Mouse (Mus musculus): Measurements from ENCODE around the gene Dao. TPM values are rescaled to one million over a fixed set of nuclear protein-coding genes. Genes with fewer than 3 reads are reported as not detected.

Gene Dao
- polyA plus RNA-seq, 1 experiment from 2014 or later: not detected

- no peak overlapping the region for H3K27ac ChIP-seq
- H3K27me3 ChIP-seq: no peaks in the 10 kb centered on the region
- no peak for ATAC-seq (ENCODE audit: low FRiP score)
- H3K4me3 ChIP-seq: no peak overlapping the region
- H3K9me3 ChIP-seq (replicated peaks): no peaks in the 10 kb centered on the region
- H3K9ac ChIP-seq: no peak overlapping the region
- 60% methylated on average over 4 of the region's 4 CpGs for WGBS
- H3K4me2 ChIP-seq (replicated peaks): no peak overlapping the region
- peaks cover 19% of the 10 kb centered on the region for H3K36me3 ChIP-seq
- peaks cover 2% of the 10 kb centered on the region; the same call in 1 of the 2 replicates for H3K4me1 ChIP-seq
Measured at GRCm38 (mm10) chr5:114063958-114064357, 60.5 kb downstream of the Dao start.

GRCm38 (mm10) chr5:114065161-114065560 lies 61.7 kb downstream of the Dao start, which contains the start of gene Usp30:
Gene Usp30 (plus strand): TSS chr5:114065461.
- H3K9me3 ChIP-seq (replicated peaks): no peaks in the 10 kb centered on the region
- peaks cover 2% of the 10 kb centered on the region; the same call in 1 of the 2 replicates for H3K4me1 ChIP-seq
- H3K36me3 ChIP-seq: peaks cover 12% of the 10 kb centered on the region
- H3K4me3 ChIP-seq: no peak within 1 kb of the TSS
- ATAC-seq (ENCODE audit: low FRiP score): no peak
- H3K27me3 ChIP-seq: no peaks in the 10 kb centered on the region
- H3K27ac ChIP-seq: no peak within 1 kb of the TSS
- H3K9ac ChIP-seq: no peak within 1 kb of the TSS
- H3K4me2 ChIP-seq (replicated peaks): no peak within 1 kb of the TSS
- WGBS: 93% methylated on average over 6 of the region's 6 CpGs

- Histone ChIP-seq H3K4me3 (no peak overlapping the region), H3K9me3 (replicated peaks) (no peaks in the 10 kb centered on the region), H3K27me3 (no peaks in the 10 kb centered on the region), H3K4me1 (peaks cover 2% of the 10 kb centered on the region; the same call in 1 of the 2 replicates), H3K36me3 (peaks cover 12% of the 10 kb centered on the region), H3K27ac (no peak overlapping the region), H3K9ac (no peak overlapping the region), H3K4me2 (replicated peaks) (no peak overlapping the region)
- no peak for ATAC-seq (ENCODE audit: low FRiP score)
- 47% methylated on average over 6 of the region's 6 CpGs for WGBS
Measured at GRCm38 (mm10) chr5:114066601-114067000, 63.1 kb downstream of the Dao start.

- no peak overlapping the region for H3K27ac ChIP-seq
- no peak for ATAC-seq (ENCODE audit: low FRiP score)
- no peak overlapping the region for H3K4me3 ChIP-seq
- H3K27me3 ChIP-seq: no peaks in the 10 kb centered on the region
- no peaks in the 10 kb centered on the region for H3K9me3 ChIP-seq (replicated peaks)
- H3K36me3 ChIP-seq: peaks cover 10% of the 10 kb centered on the region
- WGBS: 81% methylated on average over 9 of the region's 9 CpGs
- peaks cover 2% of the 10 kb centered on the region; the same call in 1 of the 2 replicates for H3K4me1 ChIP-seq
- no peak overlapping the region for H3K4me2 ChIP-seq (replicated peaks)
- no peak overlapping the region for H3K9ac ChIP-seq
Measured at GRCm38 (mm10) chr5:114067543-114067942, 64.0 kb downstream of the Dao start.

GRCm38 (mm10) chr5:114067982-114068381 lies 64.5 kb downstream of the Dao start:
- 79% methylated on average over 9 of the region's 9 CpGs for WGBS

GRCm38 (mm10) chr5:114070858-114071257 lies 67.4 kb downstream of the Dao start:
- Histone ChIP-seq H3K4me3 (no peak overlapping the region), H3K9ac (no peak overlapping the region), H3K4me2 (replicated peaks) (no peak overlapping the region), H3K4me1 (peaks cover 2% of the 10 kb centered on the region; the same call in 1 of the 2 replicates), H3K36me3 (no peaks in the 10 kb centered on the region), H3K9me3 (replicated peaks) (no peaks in the 10 kb centered on the region), H3K27me3 (no peaks in the 10 kb centered on the region), H3K27ac (no peak overlapping the region)
- no peak for ATAC-seq (ENCODE audit: low FRiP score)
- WGBS: 98% methylated on average over 4 of the region's 4 CpGs

More at GRCm38 (mm10) chr5:114067982-114068381, 64.5 kb downstream of the Dao start:
- ATAC-seq (ENCODE audit: low FRiP score): no peak
- H3K9ac ChIP-seq: no peak overlapping the region
- no peak overlapping the region for H3K4me2 ChIP-seq (replicated peaks)
- H3K27ac ChIP-seq: no peak overlapping the region
- no peaks in the 10 kb centered on the region for H3K27me3 ChIP-seq
- peaks cover 6% of the 10 kb centered on the region for H3K36me3 ChIP-seq
- no peaks in the 10 kb centered on the region for H3K9me3 ChIP-seq (replicated peaks)
- no peak overlapping the region for H3K4me3 ChIP-seq
- H3K4me1 ChIP-seq: peaks cover 2% of the 10 kb centered on the region; the same call in 1 of the 2 replicates

- no peak overlapping the region for H3K27ac ChIP-seq
- H3K4me1 ChIP-seq: 0 out of 2 replicates have a peak, but pooled peaks cover 2% of the 10 kb centered on the region
- 35% methylated on average over 2 of the region's 2 CpGs for WGBS
- no peak overlapping the region for H3K4me3 ChIP-seq
- H3K9ac ChIP-seq: no peak overlapping the region
- no peak for ATAC-seq (ENCODE audit: low FRiP score)
- H3K9me3 ChIP-seq (replicated peaks): no peaks in the 10 kb centered on the region
- H3K36me3 ChIP-seq: no peaks in the 10 kb centered on the region
- H3K4me2 ChIP-seq (replicated peaks): no peak overlapping the region
- H3K27me3 ChIP-seq: no peaks in the 10 kb centered on the region
Measured at GRCm38 (mm10) chr5:114072262-114072661, 68.8 kb downstream of the Dao start.

Other genes with a start within 250 kb of the Dao start
- gene Sart3, start 231.2 kb upstream of the Dao start, polyA plus RNA-seq (2016; fragmentation: Nextera tagmentation; extraction: Ambion mirVana): 71.9 and 80.6 TPM in 2 replicates
- 101 and 106 TPM in 2 replicates for gene Iscu, start 231.0 kb upstream of the Dao start, polyA plus RNA-seq (2016; fragmentation: Nextera tagmentation; extraction: Ambion mirVana)
- gene Tmem119, start 203.2 kb upstream of the Dao start, polyA plus RNA-seq (2016; fragmentation: Nextera tagmentation; extraction: Ambion mirVana): 41.0 and 44.1 TPM in 2 replicates
- 1.3 and 2.3 TPM in 2 replicates for gene Selplg, start 171.1 kb upstream of the Dao start, polyA plus RNA-seq (2016; fragmentation: Nextera tagmentation; extraction: Ambion mirVana)
- gene Coro1c, start 94.9 kb upstream of the Dao start, polyA plus RNA-seq (2016; fragmentation: Nextera tagmentation; extraction: Ambion mirVana): 226 and 233 TPM in 2 replicates
- 22.4 and 27.9 TPM in 2 replicates for gene Ssh1, start 9.8 kb upstream of the Dao start, polyA plus RNA-seq (2016; fragmentation: Nextera tagmentation; extraction: Ambion mirVana)
- gene Usp30, start 61.8 kb downstream of the Dao start, polyA plus RNA-seq (2016; fragmentation: Nextera tagmentation; extraction: Ambion mirVana): 17.5 and 19.0 TPM in 2 replicates
- gene Svop, start 87.9 kb downstream of the Dao start, polyA plus RNA-seq (2016; fragmentation: Nextera tagmentation; extraction: Ambion mirVana): 55.6 and 56.1 TPM in 2 replicates
- gene Alkbh2, start 124.5 kb downstream of the Dao start, polyA plus RNA-seq (2016; fragmentation: Nextera tagmentation; extraction: Ambion mirVana): 7.0 and 7.6 TPM in 2 replicates
- gene Ung, start 126.7 kb downstream of the Dao start, polyA plus RNA-seq (2016; fragmentation: Nextera tagmentation; extraction: Ambion mirVana): 25.7 and 26.2 TPM in 2 replicates
- gene Acacb, start 142.8 kb downstream of the Dao start, polyA plus RNA-seq (2016; fragmentation: Nextera tagmentation; extraction: Ambion mirVana): 2.4 and 3.4 TPM in 2 replicates